Mouse (Mus musculus) adrenal gland, postnatal 10 days (tissue): ENCODE data around the gene Slamf9. TPM values are rescaled to one million over a fixed set of nuclear protein-coding genes. Genes with fewer than 3 reads are reported as not detected.

ENCODE experiments used
- DNase-seq: peaks from one replicate; pipeline ENCODE4 v3.0.0; 2021; ENCODE audit warnings: mixed read lengths
- total RNA-seq, 2 experiments: library from RNA; stranded (reverse); gene quantifications; 2 replicates each; pipeline ENCODE4 v1.2.3; 2021

Slamf9 gene
- total RNA-seq, 2 experiments from 2014 or later, result 0.97 to 1.3 TPM

DNA sequence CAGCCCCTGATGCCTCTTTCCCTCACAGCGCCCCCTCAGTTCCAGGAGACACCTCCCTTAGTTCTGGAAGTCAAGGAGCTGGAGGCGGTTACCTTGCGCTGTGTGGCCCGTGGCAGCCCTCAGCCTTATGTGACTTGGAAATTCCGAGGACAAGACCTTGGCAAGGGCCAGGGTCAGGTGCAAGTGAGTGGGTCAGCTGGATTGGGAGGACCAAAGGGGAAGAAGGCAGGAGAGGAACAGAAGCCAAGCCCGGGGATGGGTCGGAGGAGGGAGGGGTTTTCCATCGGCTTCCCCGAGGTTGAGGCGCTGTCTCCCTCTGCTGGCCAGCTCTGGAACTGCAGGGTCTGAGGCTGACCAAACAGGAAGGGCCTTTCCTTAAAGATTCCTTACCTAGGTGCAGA lies 15.1 kb downstream of the Slamf9 start:
- DNase-seq, result peak; percentile 95

DNA sequence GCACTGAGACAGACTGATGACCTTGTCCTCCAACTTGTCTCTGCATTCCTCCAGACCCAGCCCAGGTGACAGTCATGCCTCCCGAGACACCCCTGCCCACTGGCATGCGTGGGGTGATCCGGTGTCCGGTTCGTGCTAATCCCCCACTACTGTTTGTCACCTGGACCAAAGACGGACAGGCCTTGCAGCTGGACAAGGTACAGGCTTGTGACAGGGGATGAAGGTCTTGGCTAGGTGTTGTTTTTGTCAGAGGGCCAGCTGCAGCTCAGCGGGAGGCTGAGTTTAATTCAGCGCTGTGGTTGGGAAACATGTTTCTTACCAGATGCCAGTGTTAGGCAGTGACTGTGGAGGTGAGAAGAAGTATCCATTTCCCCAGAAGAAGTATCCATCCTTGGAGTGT lies 16.9 kb downstream of the Slamf9 start:
- DNase-seq, result no peak

DNA sequence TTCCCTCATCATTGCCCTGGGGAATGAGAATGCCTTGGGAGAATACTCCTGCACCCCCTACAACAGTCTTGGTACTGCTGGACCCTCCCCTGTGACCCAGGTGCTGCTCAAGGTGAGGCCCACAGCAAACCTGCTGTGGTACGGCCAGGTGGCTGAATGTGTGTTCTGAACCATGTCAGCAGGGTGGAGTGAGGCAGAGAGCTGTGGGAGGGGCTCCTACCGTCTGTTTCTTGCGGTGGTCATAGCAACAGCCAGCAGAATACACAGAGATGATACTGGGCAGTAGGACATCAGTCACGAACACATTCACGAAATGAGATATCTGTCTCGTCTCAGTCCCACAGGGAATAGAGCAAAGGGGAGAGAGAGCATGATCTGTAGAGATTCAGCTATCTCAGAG lies 18.4 kb downstream of the Slamf9 start:
- DNase-seq, result no peak

DNA sequence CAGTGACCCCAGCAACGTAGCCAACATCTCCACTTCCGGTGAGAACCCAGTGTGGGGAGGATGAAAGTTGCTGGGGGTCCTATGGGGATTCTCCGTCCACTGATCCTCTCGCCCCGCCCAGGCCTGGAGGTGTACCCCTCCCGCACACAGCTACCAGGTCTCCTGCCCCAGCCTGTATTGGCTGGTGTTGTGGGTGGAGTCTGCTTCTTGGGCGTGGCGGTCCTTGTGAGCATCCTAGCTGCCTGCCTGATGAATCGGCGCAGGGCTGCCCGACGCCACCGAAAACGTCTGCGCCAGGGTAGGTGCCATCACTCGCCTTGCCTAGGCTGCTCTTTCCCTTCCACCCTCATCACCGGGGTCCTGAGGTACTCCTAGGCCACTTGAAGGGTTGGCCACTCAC lies 20.9 kb downstream of the Slamf9 start:
- DNase-seq, result no peak

DNA sequence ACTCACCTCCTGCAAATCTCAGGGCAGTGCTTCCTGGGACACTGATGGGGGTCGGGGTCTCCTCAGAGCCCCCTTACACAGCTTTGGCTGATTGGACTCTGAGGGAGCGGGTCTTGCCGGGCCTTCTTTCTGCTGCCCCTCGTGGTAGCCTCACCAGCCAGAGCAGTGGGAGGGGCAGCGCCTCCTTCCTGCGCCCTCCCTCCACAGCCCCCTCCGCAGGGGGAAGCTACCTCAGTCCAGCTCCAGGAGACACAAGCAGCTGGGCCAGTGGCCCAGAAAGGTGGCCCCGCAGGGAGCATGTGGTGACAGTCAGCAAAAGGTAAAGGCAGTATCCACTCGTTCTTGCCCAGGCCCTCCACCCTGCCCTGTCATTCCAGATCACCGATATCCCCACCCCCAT lies 22.3 kb downstream of the Slamf9 start:
- DNase-seq, result no peak

DNA sequence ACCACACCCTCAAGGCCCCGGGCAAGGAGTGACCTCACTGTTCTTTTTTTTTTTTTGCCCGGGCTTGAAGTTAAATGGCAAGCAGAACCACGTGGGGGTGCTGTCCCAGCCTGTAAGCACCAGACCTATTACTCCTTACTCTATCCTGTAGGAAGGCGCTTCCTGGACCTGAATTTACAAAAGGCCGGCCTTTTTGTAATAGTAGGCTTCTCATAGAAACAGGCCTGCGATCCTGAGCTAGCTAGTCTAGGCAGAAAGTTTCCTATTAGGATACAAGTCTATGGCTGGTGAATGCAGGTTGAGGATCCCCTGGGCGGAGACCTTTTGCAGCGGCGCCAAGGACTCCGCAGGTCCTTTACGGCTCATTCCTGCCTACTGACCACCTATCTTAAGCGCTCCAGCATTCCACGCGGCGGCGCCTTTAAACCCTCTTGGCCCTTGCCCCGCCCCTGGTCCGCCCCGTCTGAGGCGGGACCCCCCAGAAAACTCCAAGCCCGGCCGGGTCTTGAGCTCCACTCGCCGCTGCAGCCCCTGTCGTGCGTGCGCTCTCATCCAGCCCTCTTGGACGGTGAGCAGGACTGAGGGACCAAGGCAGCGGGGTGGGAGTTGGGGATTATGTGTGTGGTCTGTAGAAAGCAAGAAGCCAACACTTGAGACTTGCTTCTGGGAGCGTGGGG lies 24.7 kb downstream of the Slamf9 start, which contains the start of gene Tagln2:
TSS of gene Tagln2 (plus strand) at position 283 of the 677 bp plus-strand sequence.
- DNase-seq, result peak; percentile 90

DNA sequence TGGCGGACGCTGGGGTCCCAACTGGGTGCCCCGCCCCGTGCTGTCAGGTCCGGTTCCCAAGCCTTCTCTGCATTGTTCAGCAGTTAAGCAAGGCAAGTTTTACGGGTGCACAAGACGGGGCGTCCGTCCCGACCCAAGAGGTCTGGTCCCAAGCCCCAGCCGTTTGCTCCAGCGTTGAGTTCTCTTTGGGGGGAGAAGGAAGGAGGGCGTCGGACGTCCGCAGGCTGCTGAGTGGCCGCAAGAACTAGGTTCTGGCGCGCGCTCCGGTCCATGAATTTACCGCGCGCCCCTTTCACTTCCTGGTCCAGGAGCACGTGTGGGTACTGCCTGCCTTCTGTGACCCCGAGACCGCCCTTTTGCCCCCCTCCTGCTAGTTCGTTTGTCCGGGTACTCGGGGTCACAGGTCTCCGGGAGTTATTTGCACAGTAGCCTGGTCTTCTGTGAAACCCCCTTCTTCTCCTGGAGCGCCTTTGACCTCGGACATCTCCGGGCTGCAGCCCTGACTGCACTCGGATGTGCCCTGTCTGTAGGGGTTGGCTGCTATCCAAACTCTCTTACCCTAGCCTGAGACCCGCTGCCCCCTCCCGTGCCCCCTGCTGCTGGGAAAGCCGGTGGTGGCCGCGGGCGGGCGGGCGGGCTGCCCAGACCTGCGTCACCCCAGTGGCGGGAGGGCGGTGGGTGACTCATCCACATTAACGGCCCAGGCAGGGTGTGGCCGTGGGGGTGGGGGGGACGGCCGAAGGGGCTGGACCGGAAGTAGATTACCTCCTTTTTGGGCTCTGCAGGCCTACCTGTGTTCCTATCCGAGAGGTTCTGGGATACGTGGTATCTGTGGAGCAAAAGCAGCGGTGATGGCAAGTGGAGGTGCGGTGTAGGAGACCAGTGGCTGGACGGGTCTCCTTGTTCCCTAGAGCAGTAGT lies 25.6 kb downstream of the Slamf9 start:
- DNase-seq, result peak; percentile 85

DNA sequence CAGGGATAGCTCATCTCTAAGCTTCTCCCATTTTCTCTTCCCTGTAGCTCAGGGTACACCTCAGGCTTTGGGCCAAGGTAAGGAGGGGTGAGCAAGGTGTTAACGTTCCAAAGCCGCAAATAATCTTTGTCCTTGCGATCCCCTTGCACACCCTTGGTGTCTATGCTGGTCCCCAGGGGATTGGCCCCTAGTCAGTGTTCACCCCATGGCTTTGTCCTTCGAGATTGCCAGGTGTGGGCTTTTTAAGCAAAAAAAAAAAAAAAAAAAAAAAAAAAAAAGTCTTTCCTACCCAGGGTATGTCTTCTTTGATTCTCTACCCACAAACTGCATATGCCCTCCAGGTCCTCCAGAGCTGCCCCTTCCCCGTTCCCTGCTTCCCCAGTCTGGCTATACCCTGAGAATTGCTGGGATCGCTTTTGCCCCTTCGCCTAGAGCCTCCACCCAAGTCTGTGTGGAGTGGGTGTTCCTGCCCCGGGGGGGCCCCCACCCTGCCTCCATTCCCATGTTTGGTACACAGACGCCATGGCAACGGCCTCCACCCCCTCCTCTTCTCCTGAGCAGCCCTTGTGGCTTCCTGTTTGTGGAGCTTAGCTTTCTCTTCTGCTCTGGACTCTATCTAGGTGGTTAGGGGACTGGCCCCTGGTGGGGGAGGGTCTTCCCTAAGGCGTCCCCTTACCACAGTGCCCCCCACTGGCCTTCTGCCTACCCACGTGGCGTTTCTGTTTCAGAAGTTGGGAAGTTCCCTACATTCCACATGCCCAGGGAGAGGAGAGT lies 26.4 kb downstream of the Slamf9 start:
- DNase-seq, result peak; percentile 68

DNA sequence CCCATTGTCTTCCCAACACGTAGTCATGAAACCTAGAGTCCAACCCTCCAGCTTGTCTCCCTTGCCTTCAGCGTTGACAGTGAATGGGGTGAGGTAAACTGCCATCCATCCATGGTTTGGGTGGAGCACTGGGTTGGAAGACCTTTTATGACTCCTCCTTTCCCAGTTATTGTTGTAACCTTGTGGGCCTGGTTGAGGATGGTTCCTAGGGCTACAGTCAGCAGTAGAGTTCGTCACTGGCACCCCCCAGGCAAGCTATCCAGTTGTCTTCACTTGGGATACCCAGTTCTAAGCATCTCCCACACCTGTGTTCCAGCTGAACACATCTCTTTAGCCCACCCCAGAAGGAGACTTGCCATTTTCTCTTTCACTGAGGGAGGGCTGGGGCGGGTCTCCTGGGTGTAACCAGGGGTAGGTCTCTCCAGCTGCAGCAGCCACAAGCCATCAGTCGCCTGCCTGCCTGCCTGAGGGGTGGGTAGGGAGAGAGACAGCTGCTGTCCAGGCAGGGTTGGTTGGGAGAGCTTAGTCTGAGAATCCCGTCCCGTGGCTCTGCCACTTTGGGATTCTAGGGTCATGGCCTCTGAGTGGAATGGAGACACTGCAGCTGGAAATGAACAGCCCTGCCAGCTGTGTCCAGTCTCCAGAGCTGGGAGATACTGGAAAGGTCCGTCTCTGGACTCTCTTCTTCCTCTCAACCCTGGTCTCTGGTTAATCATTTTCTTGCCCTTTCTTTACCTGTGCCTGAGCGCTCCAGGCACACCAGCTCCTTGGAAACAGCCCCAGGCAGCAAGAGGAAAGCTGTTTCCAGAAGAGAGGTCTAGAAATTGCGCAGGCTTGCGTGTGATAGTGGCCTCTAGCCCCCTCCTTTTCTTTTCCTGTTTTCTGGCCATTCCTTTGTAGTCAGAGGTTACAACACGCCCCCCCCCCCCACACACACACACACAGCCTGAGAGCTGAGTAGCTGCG lies 27.3 kb downstream of the Slamf9 start:
- DNase-seq, result no peak

DNA sequence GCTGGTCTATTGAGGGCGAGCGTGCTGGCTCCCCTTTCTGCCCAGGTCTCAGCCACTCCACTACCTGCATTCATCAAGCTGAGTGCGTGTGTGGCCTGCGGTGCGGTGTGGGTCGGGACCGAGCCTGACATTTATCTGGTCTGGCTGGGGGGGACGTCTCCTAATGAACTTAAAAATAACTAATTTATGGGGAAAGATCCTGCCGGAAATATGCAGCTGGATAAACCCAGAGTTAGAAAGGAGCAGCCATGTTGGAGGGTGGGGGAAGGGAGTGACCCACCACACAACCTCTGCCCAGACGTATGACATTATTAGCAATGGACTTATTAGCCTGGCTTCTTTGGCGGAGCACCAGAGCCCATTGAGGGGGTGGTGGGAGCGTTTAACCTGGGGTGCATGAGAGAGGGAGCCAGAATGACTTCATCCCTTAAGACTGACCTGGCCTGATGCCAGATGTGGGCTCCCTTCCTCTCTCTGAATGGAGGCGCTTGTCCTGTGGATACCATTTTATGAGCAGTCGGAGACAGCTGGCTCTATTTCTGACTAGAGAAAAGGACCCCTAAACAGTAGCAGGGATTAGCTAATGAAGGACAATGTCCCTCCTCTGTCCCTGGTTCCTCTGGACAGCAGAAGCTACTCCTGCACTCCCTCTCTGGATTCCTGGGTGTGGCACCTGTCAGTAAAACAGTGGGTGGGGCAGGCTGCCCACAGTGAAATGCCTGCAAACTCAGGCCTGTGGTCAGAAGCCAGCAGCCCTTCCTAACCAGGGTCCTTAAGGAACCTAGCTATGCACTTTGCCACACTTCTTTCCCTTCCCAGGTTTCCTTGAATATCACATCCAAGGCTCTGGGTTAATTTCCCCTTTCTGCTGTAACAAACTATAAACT lies 28.2 kb downstream of the Slamf9 start:
- DNase-seq, result peak; percentile 50

DNA sequence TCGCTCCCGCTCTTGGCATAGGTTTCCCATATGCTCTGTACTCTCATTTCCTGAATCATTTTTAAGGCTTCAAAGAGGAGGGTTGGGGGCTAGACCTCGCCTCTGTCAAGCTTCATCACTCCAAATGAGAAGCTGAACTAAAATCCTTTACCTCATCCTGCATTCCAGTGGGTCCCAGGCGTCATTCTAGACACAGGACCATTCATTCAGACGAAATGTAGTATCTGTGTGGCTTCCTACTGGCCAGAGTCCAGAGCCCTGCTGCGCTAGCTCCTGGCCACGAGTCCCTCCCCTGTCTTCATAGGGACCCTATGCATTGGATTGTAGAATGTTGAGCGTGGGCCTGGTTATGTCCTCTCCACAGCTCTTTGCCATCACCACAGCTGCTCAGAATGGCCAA lies 29.6 kb downstream of the Slamf9 start:
- no peak for DNase-seq

DNA sequence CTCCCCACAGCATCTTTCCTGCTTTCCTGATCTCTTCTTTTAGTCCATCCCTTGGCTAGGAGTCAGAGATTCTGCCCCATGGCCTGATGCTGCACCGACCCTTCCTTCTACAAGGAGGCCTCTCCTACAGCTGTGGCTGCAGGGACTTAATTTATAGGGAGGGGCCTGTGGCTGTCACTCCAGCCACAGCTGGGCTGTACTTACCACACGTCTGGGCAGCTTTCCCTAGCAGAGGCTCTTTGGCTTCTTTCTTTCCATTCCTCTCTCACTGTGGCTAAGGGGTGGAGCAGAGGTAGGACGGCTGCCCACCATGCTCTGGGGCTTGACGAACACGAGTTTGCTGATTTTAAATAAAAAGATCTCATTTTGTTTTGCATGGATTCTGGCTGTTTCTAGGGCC lies 31.8 kb downstream of the Slamf9 start:
- no peak for DNase-seq

DNA sequence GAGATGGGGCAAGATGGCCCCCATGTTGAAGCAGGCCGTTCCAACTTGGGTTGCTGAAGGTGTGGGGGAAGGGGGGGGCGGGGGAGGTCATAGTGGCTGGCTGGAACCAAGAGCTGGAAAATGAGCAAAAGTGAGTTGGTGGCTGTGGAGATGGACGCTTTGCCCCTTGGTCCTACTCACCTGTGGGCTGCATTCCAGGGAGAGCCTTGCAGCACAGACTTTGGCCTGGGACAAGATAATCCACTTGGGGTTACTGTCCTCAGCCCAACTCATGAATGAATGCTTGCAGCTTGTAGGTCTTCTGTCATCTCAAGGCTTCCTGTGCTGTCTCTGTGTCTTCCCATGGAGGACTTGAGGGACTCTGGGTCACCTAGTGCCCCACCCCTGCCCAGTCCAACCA lies 32.5 kb downstream of the Slamf9 start:
- no peak for DNase-seq

DNA sequence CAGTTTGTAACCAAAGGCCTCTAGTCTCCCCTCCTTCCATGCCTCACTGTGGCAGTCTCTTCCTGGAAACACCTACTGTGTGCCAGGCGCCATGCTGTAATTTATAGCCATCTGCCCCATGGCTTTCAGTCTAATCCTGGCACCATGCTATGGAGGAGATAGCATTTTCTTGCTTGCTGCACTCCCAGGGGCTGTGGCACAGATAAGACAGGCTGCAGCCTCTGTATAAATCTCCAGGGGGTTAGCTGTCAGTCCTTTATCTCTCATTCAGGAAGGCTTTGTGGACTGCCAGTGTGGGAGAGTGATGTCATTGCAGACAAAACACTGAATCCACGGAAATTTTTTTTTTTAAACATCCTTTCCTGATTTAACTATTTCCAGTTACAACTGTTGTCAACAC lies 33.0 kb downstream of the Slamf9 start:
- no peak for DNase-seq

DNA sequence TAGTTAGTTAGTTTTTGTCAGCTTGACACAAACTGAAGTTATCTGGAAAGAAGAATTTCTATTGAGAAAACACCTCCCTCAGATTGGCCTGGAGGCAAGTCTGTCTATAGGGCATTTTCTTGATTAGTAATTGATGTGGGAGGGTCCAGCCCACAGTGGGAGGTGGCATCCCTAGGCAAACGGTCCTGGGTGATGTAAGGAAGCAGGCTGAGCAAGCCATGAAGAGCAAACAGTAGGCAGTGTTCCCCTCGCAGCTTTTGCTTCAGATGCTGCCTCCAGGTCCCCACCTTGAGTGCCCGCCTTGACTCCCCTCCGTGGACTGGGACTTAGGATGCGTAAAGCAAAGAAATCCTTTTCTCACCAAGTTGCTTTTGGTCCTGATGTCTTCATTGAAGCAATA lies 34.1 kb downstream of the Slamf9 start:
- no peak for DNase-seq

DNA sequence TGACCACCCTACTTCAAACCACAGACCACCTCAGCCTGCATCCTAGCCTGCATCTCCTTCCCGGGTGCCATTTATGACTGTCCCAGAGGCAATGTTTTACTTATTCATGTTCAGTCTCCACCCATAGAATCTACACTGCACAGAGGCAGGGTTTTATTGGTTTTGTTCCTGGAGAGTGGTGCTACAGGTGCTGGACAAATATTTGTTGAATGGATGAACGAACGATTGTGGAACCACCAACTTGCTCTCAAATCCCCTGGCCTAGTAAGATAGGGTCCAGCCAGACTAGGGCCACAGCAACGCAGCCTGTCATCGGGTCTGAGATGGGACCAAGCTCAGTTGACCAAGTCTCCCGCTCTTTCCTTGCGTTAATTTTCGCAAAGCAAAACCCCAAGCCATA lies 34.8 kb downstream of the Slamf9 start:
- no peak for DNase-seq

DNA sequence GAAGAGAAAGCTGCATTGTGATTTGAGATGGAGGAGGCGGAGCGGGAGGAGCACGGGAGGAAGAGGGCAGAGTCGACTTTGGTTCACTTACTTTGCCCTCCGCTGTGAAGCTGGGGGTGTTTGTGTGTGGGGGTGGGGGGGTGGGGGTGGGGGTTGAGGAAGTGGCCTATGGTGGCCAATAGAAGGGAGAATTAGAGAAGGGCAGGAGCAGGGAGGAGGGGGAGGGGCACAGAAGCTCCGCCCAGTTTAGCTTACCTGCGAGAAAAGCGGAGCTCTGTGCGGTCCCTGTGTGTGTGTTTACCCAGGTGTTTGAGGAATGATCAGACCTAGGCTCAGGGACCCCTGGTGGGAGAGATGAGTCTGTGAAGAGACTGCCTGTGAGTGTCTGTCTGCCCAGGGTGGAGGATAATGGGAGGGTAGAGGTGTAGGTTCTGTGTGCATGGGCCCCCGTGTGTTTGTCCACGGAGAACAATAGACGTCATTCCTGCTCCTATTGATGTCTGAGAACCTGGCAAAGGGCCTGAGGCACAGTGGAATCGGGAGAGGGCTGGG lies 35.3 kb downstream of the Slamf9 start:
- DNase-seq, result no peak

DNA sequence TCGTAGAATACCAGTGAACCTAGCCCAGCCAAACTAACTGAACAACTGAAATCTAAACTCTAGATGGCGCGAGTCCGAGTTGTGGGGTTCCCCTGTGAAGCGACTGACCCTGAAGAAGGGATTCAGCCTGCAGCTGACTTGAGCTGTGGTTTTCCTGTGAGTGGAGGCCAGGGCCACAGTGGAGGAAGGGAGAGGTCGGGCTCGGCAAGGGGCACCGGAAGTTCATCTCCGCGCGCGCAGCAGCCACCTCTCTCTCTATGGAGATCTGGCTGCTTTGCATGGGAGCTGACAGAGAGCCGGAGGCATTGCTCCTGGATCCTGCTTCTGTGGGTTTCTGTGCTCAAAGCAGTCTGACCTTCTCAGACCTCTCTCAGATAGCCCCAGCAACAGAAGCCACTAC lies 37.8 kb downstream of the Slamf9 start:
- peak; percentile 71 for DNase-seq

DNA sequence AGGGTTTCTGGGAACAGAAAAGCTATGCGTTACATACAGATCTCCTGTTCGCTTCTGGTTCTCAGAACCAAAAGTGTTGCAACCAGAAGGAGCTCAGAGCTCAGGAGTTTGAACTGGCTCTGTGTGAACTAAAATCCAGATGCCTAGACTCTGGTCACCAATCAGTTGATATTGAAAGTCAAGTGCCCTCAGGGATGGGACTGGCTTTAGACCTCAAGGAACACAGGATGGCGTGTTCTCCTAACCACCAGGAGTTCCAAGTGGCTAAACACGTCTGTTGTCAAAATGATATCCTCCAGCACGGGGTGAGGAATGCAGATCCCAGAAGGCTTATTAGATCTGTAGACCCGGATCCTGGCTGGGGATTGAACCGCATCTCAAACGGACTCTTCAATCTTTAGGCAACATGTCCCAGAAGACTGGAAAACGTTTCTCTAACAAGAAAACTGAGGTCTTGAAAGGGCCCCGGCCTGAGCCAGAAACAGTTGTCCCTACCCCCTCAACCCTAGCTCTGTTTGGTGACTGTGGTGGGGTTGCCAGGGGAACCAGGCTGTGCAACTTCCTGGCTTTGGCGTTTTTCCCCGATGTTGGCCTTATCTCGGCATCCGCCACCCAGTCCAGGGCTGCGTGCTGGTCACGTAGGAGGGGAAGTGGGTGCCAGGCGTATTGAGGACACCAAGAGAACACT lies 38.5 kb downstream of the Slamf9 start:
- peak; percentile 47 for DNase-seq

DNA sequence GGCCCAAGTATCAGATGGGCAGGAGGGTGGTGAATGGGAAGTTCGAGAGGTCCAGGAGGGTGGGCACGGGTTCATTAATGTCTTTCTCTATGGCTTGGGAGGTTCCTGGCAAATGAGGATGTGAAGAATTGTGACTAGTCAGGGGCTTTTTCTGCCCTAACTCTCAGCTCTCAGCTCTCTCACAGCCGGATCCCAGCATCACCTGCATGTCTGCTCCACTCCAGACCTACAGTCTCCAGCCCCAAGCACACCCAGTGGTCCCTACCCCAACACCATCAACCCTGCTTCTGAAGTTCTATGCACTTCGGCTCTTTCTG lies 39.0 kb downstream of the Slamf9 start:
- no peak for DNase-seq
